Mouse (Mus musculus) stomach, embryonic 14.5 days (tissue): ENCODE measurements around the gene Alox12e. TPM values are rescaled to one million over a fixed set of nuclear protein-coding genes. Genes with fewer than 3 reads are reported as not detected.
"Not testable (repeated sequence)": the region's sequence is repeated elsewhere in the genome, so short reads cannot be mapped to it uniquely, and the experiment has no call there.

ENCODE experiments used
- ATAC-seq: fragments of 200-750 bp; cut with Nextera tagmentation; 2 replicates; pipeline ENCODE4 v1.8.0; 2017; ENCODE audit warnings: low read depth, moderate TSS enrichment; ENCODE audit not compliant: insufficient number of reproducible peaks, insufficient read depth, low FRiP score
- H3K27ac ChIP-seq: fragments of 300-500 bp; sonication (generic); 2 replicates; pipeline ENCODE4 v1.5.1; 2014; ENCODE audit warnings: mild to moderate bottlenecking, low read length, moderate library complexity, mixed read lengths
- H3K27me3 ChIP-seq: fragments of 300-500 bp; sonication (generic); 2 replicates; pipeline ENCODE4 v1.6.1; 2014; ENCODE audit warnings: low read length, control low read depth, mixed read lengths; ENCODE audit not compliant: control insufficient read depth, insufficient read depth
- H3K36me3 ChIP-seq: fragments of 300-500 bp; sonication (generic); 2 replicates; pipeline ENCODE4 v1.6.1; 2014; ENCODE audit warnings: mild to moderate bottlenecking, control low read depth, low read length, moderate library complexity, mixed read lengths; ENCODE audit not compliant: control insufficient read depth, insufficient read depth
- H3K4me1 ChIP-seq: fragments of 300-500 bp; sonication (generic); 2 replicates; pipeline ENCODE4 v1.6.1; 2014; ENCODE audit warnings: low read length, control low read depth, mixed read lengths; ENCODE audit not compliant: control insufficient read depth, insufficient read depth
- H3K4me2 ChIP-seq: fragments of 300-500 bp; sonication (generic); replicated peaks from 2 replicates; pipeline ENCODE4 v1.6.1; 2014; ENCODE audit warnings: low read depth, low read length, control low read depth
- H3K4me3 ChIP-seq: fragments of 300-500 bp; sonication (generic); 2 replicates; pipeline ENCODE4 v1.5.1; 2014; ENCODE audit warnings: low read depth, low read length, control low read depth
- H3K9ac ChIP-seq: fragments of 300-500 bp; sonication (generic); replicated peaks from 2 replicates; pipeline ENCODE4 v1.6.1; 2014; ENCODE audit warnings: low read depth, mild to moderate bottlenecking, control low read depth, low read length, moderate library complexity, mixed read lengths
- H3K9me3 ChIP-seq: fragments of 300-500 bp; sonication (generic); 2 replicates; pipeline ENCODE4 v1.6.1; 2016; ENCODE audit warnings: low read depth, low read length, control low read depth; ENCODE audit not compliant: control insufficient read depth
- WGBS: fragments of 180-500 bp; shearing (Covaris S2); extraction: QIAGEN DNeasy Blood & Tissue Kit; methylation state at CpG from one replicate; pipeline ENCODE4 v1.1.7; 2014; 5-methylcytosine and 5-hydroxymethylcytosine counted together
- polyA plus RNA-seq: library from polyadenylated mRNA; unstranded; fragments of >200 nt; fragmentation: Nextera tagmentation; extraction: Ambion mirVana; gene quantifications from 2 replicates; pipeline ENCODE4 v1.2.1, GENCODE M21; 2014

Gene Alox12e
- not detected in 2 replicates for polyA plus RNA-seq

GRCm38 (mm10) chr11:70322528-70322927 is at the start of gene Alox12e:
Gene Alox12e (minus strand): TSS chr11:70322628.
- H3K4me1 ChIP-seq = no peaks in the 10 kb centered on the region
- H3K27me3 ChIP-seq = peaks cover 21% of the 10 kb centered on the region
- no peak within 1 kb of the TSS for H3K4me3 ChIP-seq
- no peaks in the 10 kb centered on the region for H3K9me3 ChIP-seq
- no peaks in the 10 kb centered on the region for H3K36me3 ChIP-seq
- no peak for ATAC-seq
- 24% methylated on average over 7 of the region's 7 CpGs for WGBS
- 0 out of 2 replicates have a peak within 1 kb of the TSS, but pooled peaks have one; percentile 12 for H3K4me2 ChIP-seq
- no peak within 1 kb of the TSS for H3K27ac ChIP-seq
- H3K9ac ChIP-seq = no peak within 1 kb of the TSS

GRCm38 (mm10) chr11:70368626-70369025 is 46.2 kb upstream of the Alox12e start:
- not testable (repeated sequence) for H3K36me3 ChIP-seq, H3K4me3 ChIP-seq, H3K4me1 ChIP-seq, H3K4me2 ChIP-seq, H3K9ac ChIP-seq, H3K27me3 ChIP-seq, H3K9me3 ChIP-seq, ATAC-seq, H3K27ac ChIP-seq
- 69% methylated on average over 2 of the region's 2 CpGs for WGBS

- H3K36me3 ChIP-seq, H3K27me3 ChIP-seq, H3K27ac ChIP-seq, H3K9me3 ChIP-seq, H3K4me2 ChIP-seq, H3K9ac ChIP-seq, H3K4me1 ChIP-seq, H3K4me3 ChIP-seq, ATAC-seq: not testable (repeated sequence)
- 69% methylated on average over 6 of the region's 6 CpGs for whole genome bisulfite sequencing
These were observed 45.3 kb upstream of the Alox12e start for GRCm38 (mm10) chr11:70367701-70368100.

- no peak for ATAC-seq
- H3K9ac ChIP-seq = no peak within 1 kb of the TSS
- peak within 1 kb of the TSS; percentile 55 for H3K4me2 ChIP-seq
- WGBS = 2% methylated on average over 19 of the region's 19 CpGs
- no peaks in the 10 kb centered on the region for H3K36me3 ChIP-seq
- H3K27me3 ChIP-seq = peaks cover 24% of the 10 kb centered on the region
- no peaks in the 10 kb centered on the region for H3K9me3 ChIP-seq
- H3K27ac ChIP-seq = no peak within 1 kb of the TSS
- peak within 1 kb of the TSS; percentile 27 for H3K4me3 ChIP-seq
- no peaks in the 10 kb centered on the region for H3K4me1 ChIP-seq
These were observed 29.4 kb upstream of the Alox12e start, which contains the start of gene Alox15 for GRCm38 (mm10) chr11:70351868-70352267. Gene Alox15 (minus strand): TSS chr11:70352031.

- ATAC-seq = no peak
- 76% methylated on average over 9 of the region's 9 CpGs for WGBS
These were observed 26.2 kb upstream of the Alox12e start for GRCm38 (mm10) chr11:70348630-70349029.

GRCm38 (mm10) chr11:70347861-70348260 is 25.4 kb upstream of the Alox12e start:
- Histone ChIP-seq H3K36me3 (no peaks in the 10 kb centered on the region), H3K9me3 (no peaks in the 10 kb centered on the region), H3K4me1 (no peaks in the 10 kb centered on the region), H3K4me3 (no peak overlapping the region), H3K27ac (no peak overlapping the region), H3K4me2 (no peak overlapping the region), H3K9ac (no peak overlapping the region), H3K27me3 (peaks cover 16% of the 10 kb centered on the region)
- ATAC-seq = no peak
- WGBS = 77% methylated on average over 10 of the region's 10 CpGs

More at GRCm38 (mm10) chr11:70348630-70349029, 26.2 kb upstream of the Alox12e start:
- Histone ChIP-seq H3K4me3 (no peak overlapping the region), H3K4me2 (no peak overlapping the region), H3K4me1 (no peaks in the 10 kb centered on the region), H3K9ac (no peak overlapping the region), H3K27ac (no peak overlapping the region), H3K27me3 (peaks cover 24% of the 10 kb centered on the region), H3K9me3 (no peaks in the 10 kb centered on the region), H3K36me3 (no peaks in the 10 kb centered on the region)

GRCm38 (mm10) chr11:70345546-70345945 is 23.1 kb upstream of the Alox12e start:
- H3K9me3 ChIP-seq = no peaks in the 10 kb centered on the region
- 80% methylated on average over 8 of the region's 8 CpGs for WGBS
- no peak for ATAC-seq
- no peak overlapping the region for H3K27ac ChIP-seq
- H3K4me3 ChIP-seq = no peak overlapping the region
- no peaks in the 10 kb centered on the region for H3K36me3 ChIP-seq
- no peak overlapping the region for H3K9ac ChIP-seq
- peaks cover 5% of the 10 kb centered on the region; the same call in 1 of the 2 replicates for H3K27me3 ChIP-seq
- no peaks in the 10 kb centered on the region for H3K4me1 ChIP-seq
- no peak overlapping the region for H3K4me2 ChIP-seq

GRCm38 (mm10) chr11:70345061-70345460 is 22.6 kb upstream of the Alox12e start:
- Histone ChIP-seq H3K9ac (no peak overlapping the region), H3K9me3 (no peaks in the 10 kb centered on the region), H3K4me2 (no peak overlapping the region), H3K4me3 (no peak overlapping the region), H3K36me3 (no peaks in the 10 kb centered on the region), H3K27ac (no peak overlapping the region), H3K4me1 (no peaks in the 10 kb centered on the region), H3K27me3 (no peaks in the 10 kb centered on the region; the same call in 1 of the 2 replicates)
- ATAC-seq = no peak
- 70% methylated on average over 10 of the region's 10 CpGs for WGBS

- Histone ChIP-seq H3K27me3 (no peaks in the 10 kb centered on the region), H3K4me1 (no peaks in the 10 kb centered on the region), H3K9ac (no peak overlapping the region), H3K9me3 (no peaks in the 10 kb centered on the region), H3K4me2 (no peak overlapping the region), H3K36me3 (no peaks in the 10 kb centered on the region), H3K4me3 (no peak overlapping the region), H3K27ac (no peak overlapping the region)
- no peak for ATAC-seq
- WGBS = 33% methylated on average over 7 of the region's 7 CpGs
These were observed 17.1 kb upstream of the Alox12e start for GRCm38 (mm10) chr11:70339481-70339880.
